Mouse (Mus musculus): Measurements from ENCODE around the gene Kcnj15.

- no peak for TF ChIP-seq POLR2A (IDR thresholded peaks at IDR 0.05; ENCODE audit: low read depth, low read length)
- no peak for TF ChIP-seq CTCF (IDR thresholded peaks at IDR 0.05; ENCODE audit: borderline replicate concordance, insufficient read depth, low read length)
Measured at GRCm38 (mm10) chr16:95269610-95270009, 12.3 kb downstream of the Kcnj15 start.
